Mouse (Mus musculus) liver, postnatal 0 days (tissue): ENCODE measurements at regions not wholly inside any gene's neighbourhood (a gene's known extent, or its start where the extent isn't known, plus 50 kb on each side); places are given as distances from the start of the nearest gene placed in this dataset.

Experiments
- ATAC-seq: fragments of 200-750 bp; cut with Nextera tagmentation; 2 replicates; pipeline ENCODE4 v1.8.0; 2017; ENCODE audit warnings: mild to moderate bottlenecking, moderate library complexity
- DNase-seq: peaks from one replicate; pipeline ENCODE4 v3.0.0-alpha.2; 2016
- H3K27ac ChIP-seq: fragments of 300-500 bp; sonication (generic); 2 replicates; pipeline ENCODE4 v1.5.1; 2014; ENCODE audit warnings: antibody characterized with exemption, moderate library complexity, mild to moderate bottlenecking, low read depth
- H3K27me3 ChIP-seq: fragments of 300-500 bp; sonication (generic); 2 replicates; pipeline ENCODE4 v1.6.1; 2014; ENCODE audit warnings: low read length, control low read depth, mixed read lengths; ENCODE audit not compliant: insufficient read depth
- H3K36me3 ChIP-seq: fragments of 300-500 bp; sonication (generic); replicated peaks from 2 replicates; pipeline ENCODE4 v1.6.1; 2014; ENCODE audit warnings: mild to moderate bottlenecking, control low read depth, low read length, moderate library complexity, mixed read lengths; ENCODE audit not compliant: insufficient read depth
- H3K4me1 ChIP-seq: fragments of 300-500 bp; sonication (generic); 2 replicates; pipeline ENCODE4 v1.6.1; 2014; ENCODE audit warnings: antibody characterized with exemption, mild to moderate bottlenecking, control low read depth; ENCODE audit not compliant: insufficient read depth
- H3K4me2 ChIP-seq: fragments of 300-500 bp; sonication (generic); 2 replicates; pipeline ENCODE4 v1.6.1; 2014; ENCODE audit warnings: low read depth, mild to moderate bottlenecking, low read length, moderate library complexity, mixed read lengths
- H3K4me3 ChIP-seq: fragments of 300-500 bp; sonication (generic); 2 replicates; pipeline ENCODE4 v1.5.1; 2014; ENCODE audit warnings: low read depth, low read length
- H3K9ac ChIP-seq: fragments of 300-500 bp; sonication (generic); replicated peaks from 2 replicates; pipeline ENCODE4 v1.6.1; 2014; ENCODE audit warnings: mild to moderate bottlenecking, moderate library complexity
- H3K9me3 ChIP-seq: fragments of 300-500 bp; sonication (generic); 2 replicates; pipeline ENCODE4 v1.6.1; 2016; ENCODE audit warnings: mild to moderate bottlenecking, control low read depth, low read length, mixed read lengths
- CTCF ChIP-seq: sonication (generic); IDR thresholded peaks from 2 replicates; pipeline ENCODE4 v1.5.1; 2016; ENCODE audit warnings: antibody characterized with exemption, low read depth
- EP300 ChIP-seq: IDR thresholded peaks from 2 replicates; pipeline ENCODE4 v1.6.1; 2016; ENCODE audit warnings: antibody characterized with exemption, low read depth, mild to moderate bottlenecking
- WGBS: fragments of 180-500 bp; shearing (Covaris S2); extraction: QIAGEN DNeasy Blood & Tissue Kit; methylation state at CpG from one replicate; pipeline ENCODE4 v1.1.7; 2014; ENCODE audit not compliant: insufficient replicate concordance; 5-methylcytosine and 5-hydroxymethylcytosine counted together

GRCm38 (mm10) chr15:43926034-43926433 is 3791.9 kb downstream of the 9330182O14Rik start:
- Histone ChIP-seq H3K4me1 (no peaks in the 10 kb centered on the region), H3K4me3 (no peak overlapping the region), H3K27ac (no peak overlapping the region), H3K4me2 (no peak overlapping the region), H3K27me3 (no peaks in the 10 kb centered on the region), H3K9me3 (no peaks in the 10 kb centered on the region), H3K9ac (no peak overlapping the region), H3K36me3 (no peaks in the 10 kb centered on the region)
- ATAC-seq (no peak), DNase-seq (no peak)
- WGBS, result 68% methylated on average over 1 of the region's 1 CpGs
- TF ChIP-seq CTCF (no peak), EP300 (no peak)

GRCm38 (mm10) chr15:43933608-43934007 is 3799.4 kb downstream of the 9330182O14Rik start:
- 64% methylated on average over 1 of the region's 1 CpGs for WGBS
- H3K27me3 ChIP-seq, result no peaks in the 10 kb centered on the region
- TF ChIP-seq EP300 (no peak), CTCF (no peak)
- H3K36me3 ChIP-seq, result no peaks in the 10 kb centered on the region
- no peak overlapping the region for H3K9ac ChIP-seq
- H3K9me3 ChIP-seq, result no peaks in the 10 kb centered on the region
- ATAC-seq, result no peak
- H3K4me1 ChIP-seq, result no peaks in the 10 kb centered on the region
- DNase-seq, result no peak
- H3K27ac ChIP-seq, result no peak overlapping the region
- no peak overlapping the region for H3K4me3 ChIP-seq
- no peak overlapping the region for H3K4me2 ChIP-seq

DNA sequence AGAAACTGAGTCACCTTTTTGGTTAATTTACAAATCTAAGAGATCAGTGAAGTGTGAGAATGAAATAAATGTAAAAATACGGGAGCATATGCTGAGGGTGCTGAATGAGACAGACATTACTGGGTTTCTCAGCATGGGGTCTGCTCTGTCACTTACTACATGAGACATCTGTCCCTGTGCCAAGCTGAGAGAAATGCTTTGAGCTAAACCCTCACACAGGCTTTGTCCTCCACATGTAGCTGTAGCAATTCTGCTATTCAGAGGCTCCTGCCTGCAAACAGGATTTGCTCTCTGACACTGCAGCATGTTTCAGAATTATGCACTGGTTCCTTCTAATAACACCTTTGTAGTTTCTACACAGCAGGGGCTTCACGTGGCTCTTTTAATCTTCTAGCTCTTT is 3806.3 kb downstream of the 9330182O14Rik start:
- Histone ChIP-seq H3K4me1 (no peaks in the 10 kb centered on the region), H3K9me3 (no peaks in the 10 kb centered on the region), H3K27me3 (no peaks in the 10 kb centered on the region), H3K36me3 (no peaks in the 10 kb centered on the region), H3K4me3 (no peak overlapping the region), H3K4me2 (no peak overlapping the region), H3K9ac (no peak overlapping the region), H3K27ac (no peak overlapping the region)
- 56% methylated on average over 2 of the region's 2 CpGs for WGBS
- DNase-seq, result no peak
- TF ChIP-seq EP300 (no peak), CTCF (no peak)
- ATAC-seq, result no peak

GRCm38 (mm10) chr15:43940905-43941304 is 3806.7 kb downstream of the 9330182O14Rik start:
- DNase-seq (no peak), ATAC-seq (no peak)
- TF ChIP-seq CTCF (no peak), EP300 (no peak)
- Histone ChIP-seq H3K9me3 (no peaks in the 10 kb centered on the region), H3K27ac (no peak overlapping the region), H3K36me3 (no peaks in the 10 kb centered on the region), H3K27me3 (no peaks in the 10 kb centered on the region), H3K4me3 (no peak overlapping the region), H3K4me1 (no peaks in the 10 kb centered on the region), H3K9ac (no peak overlapping the region), H3K4me2 (no peak overlapping the region)
- 60% methylated on average over 4 of the region's 4 CpGs for WGBS

- H3K36me3 ChIP-seq, result no peaks in the 10 kb centered on the region
- TF ChIP-seq EP300 (no peak), CTCF (no peak)
- H3K27ac ChIP-seq, result no peak overlapping the region
- no peaks in the 10 kb centered on the region for H3K27me3 ChIP-seq
- H3K4me3 ChIP-seq, result no peak overlapping the region
- DNase-seq, result no peak
- no peak overlapping the region for H3K9ac ChIP-seq
- 65% methylated on average over 2 of the region's 2 CpGs for WGBS
- H3K9me3 ChIP-seq, result no peaks in the 10 kb centered on the region
- no peak for ATAC-seq
- no peak overlapping the region for H3K4me2 ChIP-seq
- no peaks in the 10 kb centered on the region for H3K4me1 ChIP-seq
Measured at GRCm38 (mm10) chr15:43942002-43942660, 3808.0 kb downstream of the 9330182O14Rik start.

- ATAC-seq, result no peak
- no peaks in the 10 kb centered on the region for H3K4me1 ChIP-seq
Measured at GRCm38 (mm10) chr15:43984991-43985390, 3850.8 kb downstream of the 9330182O14Rik start.

More at GRCm38 (mm10) chr15:43984991-43985390, 3850.8 kb downstream of the 9330182O14Rik start:
- TF ChIP-seq CTCF, result no peak
- TF ChIP-seq EP300, result no peak
- H3K9ac ChIP-seq, result no peak overlapping the region
- no peak for DNase-seq
- H3K27ac ChIP-seq, result no peak overlapping the region
- H3K9me3 ChIP-seq, result no peaks in the 10 kb centered on the region
- no peak overlapping the region for H3K4me2 ChIP-seq
- no peaks in the 10 kb centered on the region for H3K27me3 ChIP-seq
- no peak overlapping the region for H3K4me3 ChIP-seq
- H3K36me3 ChIP-seq, result no peaks in the 10 kb centered on the region
